Mouse (Mus musculus) kidney, adult 9 months (tissue): ENCODE measurements around the gene Cxcl15.

ENCODE experiments used
- DNase-seq: peaks from one replicate; pipeline ENCODE4 v3.0.0; 2022

Cxcl15 gene

GRCm38 (mm10) chr5:90794195-90794625, at the start of gene Cxcl15:
Cxcl15 (plus strand) TSS chr5:90794534.
- DNase-seq: no peak

- no peak for DNase-seq
Measured at GRCm38 (mm10) chr5:90753934-90754333, 40.4 kb upstream of the Cxcl15 start.

- peak; percentile 87 for DNase-seq
Measured at GRCm38 (mm10) chr5:90758020-90758605, 36.2 kb upstream of the Cxcl15 start.

- DNase-seq: peak; percentile 14
Measured at GRCm38 (mm10) chr5:90759077-90760065, 35.0 kb upstream of the Cxcl15 start, which contains the start of gene Cxcl5. Cxcl5 (plus strand) TSS chr5:90759360.

- DNase-seq: no peak
Measured at GRCm38 (mm10) chr5:90760303-90760702, 34.0 kb upstream of the Cxcl15 start.

GRCm38 (mm10) chr5:90760844-90761243, 33.5 kb upstream of the Cxcl15 start:
- DNase-seq: no peak

GRCm38 (mm10) chr5:90761834-90762233, 32.5 kb upstream of the Cxcl15 start:
- DNase-seq: no peak

GRCm38 (mm10) chr5:90763912-90764665, 30.2 kb upstream of the Cxcl15 start:
- DNase-seq: no peak

GRCm38 (mm10) chr5:90765821-90766606, 28.3 kb upstream of the Cxcl15 start:
- no peak for DNase-seq

GRCm38 (mm10) chr5:90768218-90768617, 26.1 kb upstream of the Cxcl15 start, which contains the start of gene Ppbp:
Ppbp (plus strand) TSS chr5:90768518.
- DNase-seq: no peak

GRCm38 (mm10) chr5:90771369-90771768, 23.0 kb upstream of the Cxcl15 start:
- no peak for DNase-seq

GRCm38 (mm10) chr5:90771880-90772653, 22.3 kb upstream of the Cxcl15 start, which contains the start of gene Pf4:
Pf4 (plus strand) TSS chr5:90772435.
- DNase-seq: peak; percentile 64

- DNase-seq: no peak
Measured at GRCm38 (mm10) chr5:90775562-90775961, 18.8 kb upstream of the Cxcl15 start.

GRCm38 (mm10) chr5:90777621-90778020, 16.7 kb upstream of the Cxcl15 start:
- no peak for DNase-seq

GRCm38 (mm10) chr5:90778856-90779255, 15.5 kb upstream of the Cxcl15 start:
- no peak for DNase-seq

- no peak for DNase-seq
Measured at GRCm38 (mm10) chr5:90783697-90784096, 10.6 kb upstream of the Cxcl15 start.

GRCm38 (mm10) chr5:90785659-90786588, 8.4 kb upstream of the Cxcl15 start, which contains the start of gene Cxcl3:
Cxcl3 (plus strand) TSS chr5:90786103.
- peak; percentile 79 for DNase-seq

- DNase-seq: no peak
Measured at GRCm38 (mm10) chr5:90788114-90788513, 6.2 kb upstream of the Cxcl15 start.

- peak; percentile 38 for DNase-seq
Measured at GRCm38 (mm10) chr5:90789306-90790073, 4.8 kb upstream of the Cxcl15 start.
